Mouse (Mus musculus) gastrocnemius, postnatal 10 days (tissue): ENCODE data around the gene Epb41l4b. TPM values are rescaled to one million over a fixed set of nuclear protein-coding genes. Genes with fewer than 3 reads are reported as not detected.

Source experiments
- DNase-seq: peaks from one replicate; pipeline ENCODE4 v3.0.0; 2021; ENCODE audit warnings: mixed read lengths
- total RNA-seq, 2 experiments: library from RNA; stranded (reverse); gene quantifications; 2 replicates each; pipeline ENCODE4 v1.2.3; 2021

Gene Epb41l4b
- total RNA-seq, 2 experiments from 2014 or later: 8.1 to 8.7 TPM

DNA sequence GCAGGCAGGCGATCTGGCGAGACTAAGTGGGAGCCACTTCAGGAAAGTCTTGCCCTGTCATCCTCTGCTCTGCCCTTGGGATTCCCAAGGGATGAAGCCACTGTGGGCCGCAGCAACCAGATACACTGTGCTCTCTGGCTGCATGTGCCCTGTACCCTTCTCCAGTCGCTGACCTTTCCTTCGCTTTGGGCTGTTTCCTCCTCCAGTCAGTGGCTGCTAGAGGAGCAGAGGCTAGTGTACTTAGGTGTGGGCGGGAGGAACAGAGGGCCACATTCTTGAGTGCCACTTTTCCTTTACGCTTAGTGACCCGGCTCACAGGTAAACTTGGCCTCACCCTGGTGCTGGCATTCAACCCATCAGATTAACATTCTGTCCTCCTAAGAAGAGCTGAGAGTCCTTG is 10.6 kb upstream of the Epb41l4b start:
- DNase-seq: no peak

DNA sequence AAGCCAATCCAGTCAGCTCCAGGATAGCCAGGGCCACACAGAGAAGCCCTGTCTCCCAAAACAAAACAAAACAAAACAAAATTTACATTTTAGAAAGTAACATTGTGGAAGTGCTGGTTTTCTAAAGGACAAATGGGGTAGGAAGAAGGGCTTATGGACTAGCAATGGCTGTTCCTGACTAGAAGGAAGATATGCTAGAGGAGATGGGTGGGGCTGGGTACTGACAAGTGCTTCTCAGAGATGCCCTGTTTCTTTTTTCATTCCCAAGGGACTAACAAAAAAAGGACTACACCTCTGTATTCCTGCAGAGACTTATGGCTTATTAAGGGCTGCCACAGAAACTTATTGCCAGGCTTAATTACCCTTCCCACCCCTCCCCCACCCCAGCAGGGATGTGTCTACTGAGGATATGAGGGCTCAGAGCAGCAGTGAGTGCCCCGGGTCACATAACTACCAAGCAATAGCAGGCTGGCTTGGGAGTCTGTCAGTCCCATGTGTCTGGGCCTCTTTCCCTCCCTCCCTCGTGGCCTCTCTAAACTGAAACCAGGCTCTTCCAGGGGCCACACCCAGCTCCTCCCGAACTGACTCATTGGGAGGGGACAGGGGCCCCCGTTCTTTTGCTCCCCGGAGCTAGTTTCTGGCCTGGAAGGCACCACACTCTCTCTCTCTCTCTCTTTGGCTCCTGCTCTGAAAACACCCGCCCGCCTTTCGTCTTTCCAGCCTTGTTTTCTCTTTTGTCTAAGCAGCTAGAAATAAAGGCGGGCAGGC is 10.0 kb upstream of the Epb41l4b start:
- DNase-seq: peak; percentile 16

GRCm38 (mm10) chr4:57148182-57148581 is 4.9 kb upstream of the Epb41l4b start:
- no peak for DNase-seq

DNA sequence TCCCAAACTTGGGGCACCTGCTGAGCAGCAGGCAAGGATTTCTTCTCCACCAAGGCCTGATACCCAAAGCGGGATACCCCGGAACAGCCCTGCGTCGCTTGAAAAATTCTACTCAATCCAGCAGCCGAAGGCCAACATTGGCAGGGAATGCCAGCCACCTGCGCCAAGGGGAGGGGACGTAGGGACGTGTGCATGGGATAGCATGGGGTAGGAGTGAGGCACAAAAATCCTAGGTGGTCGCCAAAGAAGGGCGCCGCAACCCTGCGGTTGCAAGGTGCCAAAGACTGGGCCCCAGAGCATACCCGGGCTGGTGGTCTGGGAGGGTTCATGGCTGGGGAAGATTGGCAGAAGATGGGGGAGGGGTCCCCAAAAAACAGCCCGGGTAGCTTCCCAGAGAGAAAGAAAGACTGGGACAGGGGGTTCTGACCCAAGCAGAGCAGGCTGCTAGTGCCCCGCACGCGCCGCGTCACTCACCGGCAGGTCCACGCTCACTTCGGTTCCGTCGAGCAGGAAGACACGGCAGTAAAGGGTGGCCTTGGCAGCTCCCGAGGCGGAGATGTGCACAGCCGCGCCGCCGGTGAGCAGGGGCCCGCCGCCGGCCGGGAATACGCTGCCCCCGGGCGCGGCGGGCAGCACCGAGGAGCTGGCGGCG is 737 bp downstream of the Epb41l4b start:
- peak; percentile 15 for DNase-seq

DNA sequence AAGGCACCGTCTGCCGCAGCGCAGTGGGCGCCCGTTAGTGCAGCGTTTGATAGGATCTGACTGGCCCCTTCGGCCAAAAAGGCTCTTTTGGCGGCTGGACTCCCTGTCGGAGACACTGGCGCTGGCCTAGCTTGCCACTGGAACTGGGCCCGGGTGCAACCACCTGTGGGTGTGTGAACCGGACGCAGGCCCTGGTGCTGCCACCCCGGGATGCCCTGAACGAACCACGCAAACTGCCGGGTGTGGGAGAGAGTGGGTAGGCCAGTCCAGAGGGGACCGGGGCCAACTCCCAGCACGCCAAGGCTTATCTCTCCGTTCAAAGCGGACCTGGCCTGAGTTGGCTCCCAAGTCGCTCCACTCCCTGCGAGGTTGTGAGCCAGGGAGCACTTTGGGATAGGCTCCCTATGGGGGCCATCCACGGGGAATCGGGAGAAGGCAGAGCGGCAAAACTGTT is 1.3 kb downstream of the Epb41l4b start:
- DNase-seq: peak; percentile 27

GRCm38 (mm10) chr4:57140992-57141717 is 2.1 kb downstream of the Epb41l4b start:
- no peak for DNase-seq

DNA sequence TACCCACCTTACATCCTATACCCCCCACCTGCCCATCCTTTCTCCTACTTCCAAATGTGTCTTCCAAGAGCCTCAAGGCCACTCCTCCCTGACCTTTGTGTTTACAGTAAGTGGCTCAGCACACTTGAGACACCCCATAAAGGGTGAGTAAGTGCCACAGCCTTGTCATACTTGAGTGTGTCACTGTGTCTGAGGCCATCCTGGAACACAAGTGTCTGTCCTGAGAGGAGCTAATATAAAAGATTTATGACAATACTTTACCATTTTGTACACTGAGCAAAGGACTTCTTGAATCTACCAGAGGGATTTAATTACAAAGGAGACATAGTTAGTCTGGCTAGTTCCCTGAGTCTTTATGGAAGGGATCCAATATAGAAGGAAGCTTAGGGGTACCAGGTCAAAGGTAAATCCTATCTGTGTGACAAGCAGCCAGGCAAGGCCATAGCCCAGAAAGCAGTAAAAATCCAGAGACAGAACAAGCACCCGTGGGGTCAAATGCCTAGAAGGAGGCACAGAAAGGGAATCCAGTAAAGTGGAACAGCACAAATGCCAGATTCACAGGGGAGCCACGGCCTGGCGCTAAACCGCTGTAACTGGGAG is 2.9 kb downstream of the Epb41l4b start:
- DNase-seq: no peak

- DNase-seq: peak; percentile 41
Observed at GRCm38 (mm10) chr4:57139433-57139832, 3.8 kb downstream of the Epb41l4b start.

DNA sequence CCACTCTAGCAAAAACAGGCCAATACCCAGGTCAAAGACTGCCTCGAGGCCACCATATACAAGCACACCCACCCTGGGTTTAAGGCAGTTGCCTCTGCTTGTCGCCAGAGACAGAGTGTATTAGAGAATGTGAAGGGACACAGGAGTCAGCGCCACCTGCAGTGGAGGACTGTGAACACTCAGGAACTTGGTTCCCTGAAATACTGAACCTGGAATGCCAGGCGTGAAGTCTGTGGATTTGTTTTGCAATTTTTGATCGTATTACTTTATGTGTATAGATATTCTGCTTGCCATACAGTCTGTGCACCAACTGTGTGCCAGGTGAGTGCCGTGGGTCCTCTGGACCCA is 5.2 kb downstream of the Epb41l4b start:
- DNase-seq: no peak

DNA sequence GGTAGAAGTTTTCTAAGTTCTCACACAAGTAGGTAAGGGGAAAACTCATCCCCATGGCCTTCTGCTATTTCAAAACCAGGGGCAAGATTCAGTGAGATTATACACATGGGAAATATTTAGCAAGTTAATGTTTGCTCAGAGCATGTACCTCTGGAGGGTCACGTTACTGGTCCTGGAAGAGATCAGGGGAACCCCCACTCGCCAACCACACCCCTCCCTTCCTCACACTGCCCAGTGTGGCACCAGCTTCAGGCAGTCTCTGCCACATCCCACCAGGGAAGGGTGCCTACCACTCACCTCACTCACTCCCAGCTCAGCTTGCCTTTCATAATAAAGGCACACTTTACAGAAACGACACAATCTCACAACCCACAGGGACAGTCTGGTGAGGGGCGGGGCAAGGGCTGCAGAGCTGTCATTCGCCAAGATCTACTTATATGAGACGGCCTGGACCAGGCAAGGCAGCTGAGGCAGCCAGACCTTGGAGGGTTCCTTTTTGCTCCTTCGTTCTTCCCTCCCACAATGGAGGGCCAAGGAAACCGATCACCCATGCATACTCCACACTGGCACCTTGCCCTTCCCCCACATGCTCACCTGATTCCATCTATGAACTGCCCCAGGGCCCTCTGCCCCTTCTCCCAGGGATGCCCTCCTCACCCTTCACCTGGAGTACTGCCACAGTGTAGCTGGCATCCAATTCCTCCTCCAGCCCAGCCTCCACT is 5.7 kb downstream of the Epb41l4b start:
- DNase-seq: no peak

GRCm38 (mm10) chr4:57135431-57135830 is 7.8 kb downstream of the Epb41l4b start:
- DNase-seq: no peak

DNA sequence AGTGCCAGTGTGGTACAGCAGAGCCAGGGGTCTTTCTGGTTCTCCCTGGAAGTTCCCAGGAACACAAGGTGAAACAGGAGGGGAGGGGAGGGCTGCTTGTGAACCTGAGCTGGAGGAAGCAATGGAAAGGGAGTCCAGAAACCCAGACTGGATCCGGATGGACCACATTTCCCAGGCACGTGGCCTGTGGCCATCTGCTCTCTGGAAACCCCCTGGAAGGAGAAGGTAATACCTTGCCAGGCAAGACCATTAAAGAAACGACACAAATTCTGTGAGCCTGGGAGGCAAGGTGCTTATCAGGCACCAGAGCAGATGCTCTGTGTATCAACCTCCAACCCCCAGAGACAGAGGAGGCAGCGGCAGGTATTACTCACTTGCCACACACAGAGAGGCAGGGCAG is 8.7 kb downstream of the Epb41l4b start:
- no peak for DNase-seq

DNA sequence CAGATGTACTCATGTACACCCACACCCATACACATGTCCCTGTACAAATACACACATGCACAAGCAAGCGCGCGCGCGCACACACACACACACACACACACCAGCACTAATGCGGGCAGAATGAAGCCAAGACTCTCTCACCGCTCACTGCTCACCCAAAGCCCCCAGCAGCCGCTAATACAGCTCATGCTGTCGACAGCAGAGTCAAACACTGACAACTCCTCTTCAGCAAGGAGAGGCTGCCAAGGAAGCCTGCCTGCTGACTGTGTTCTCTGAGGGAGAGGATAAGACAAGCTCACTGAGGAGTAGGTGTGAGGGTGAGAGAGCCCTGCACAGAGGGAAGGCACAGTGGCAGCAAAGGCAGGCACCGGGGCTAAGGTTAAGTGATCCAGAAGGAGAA is 11.4 kb downstream of the Epb41l4b start:
- DNase-seq: no peak

GRCm38 (mm10) chr4:57129718-57130515 is 13.3 kb downstream of the Epb41l4b start:
- DNase-seq: no peak

GRCm38 (mm10) chr4:57123003-57123402 is 20.2 kb downstream of the Epb41l4b start:
- no peak for DNase-seq

DNA sequence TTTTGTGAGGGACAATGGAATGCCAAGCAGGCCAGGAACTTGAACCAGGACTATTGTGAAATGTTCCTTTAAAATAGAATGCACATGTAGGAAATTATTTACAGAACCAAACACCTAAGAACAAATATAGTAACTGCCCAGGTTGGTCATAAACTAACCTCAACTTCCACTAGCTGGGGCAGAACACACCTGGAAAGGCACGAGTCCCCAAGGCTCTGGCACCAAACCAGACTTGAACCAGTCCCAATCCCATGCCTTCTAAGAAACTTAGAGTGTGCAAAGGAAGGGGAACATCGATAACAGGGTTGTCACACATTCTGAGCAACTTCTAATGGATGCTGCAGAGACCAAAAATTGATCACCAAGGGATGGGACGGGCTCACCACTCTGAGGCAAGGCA is 21.1 kb downstream of the Epb41l4b start:
- no peak for DNase-seq

DNA sequence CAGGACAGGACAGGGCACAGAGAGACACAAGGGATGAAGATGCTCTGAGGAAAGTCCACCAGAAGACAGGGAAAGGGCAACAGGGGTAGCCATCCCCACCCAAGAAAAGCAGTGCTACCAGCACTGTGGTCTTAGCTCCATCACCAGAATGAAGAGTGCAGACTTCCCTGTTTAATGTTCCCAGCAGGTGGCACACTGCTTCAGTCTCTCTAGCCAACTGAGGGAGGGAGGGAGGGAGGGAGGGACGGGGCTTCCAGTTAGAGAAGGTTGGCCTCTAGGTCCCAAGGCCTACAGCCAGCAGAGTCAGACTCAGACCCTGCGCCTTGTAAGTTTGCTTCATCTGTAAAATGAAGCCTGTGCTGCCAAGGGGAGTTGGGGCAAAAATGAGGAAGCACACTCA is 22.7 kb downstream of the Epb41l4b start:
- no peak for DNase-seq

DNA sequence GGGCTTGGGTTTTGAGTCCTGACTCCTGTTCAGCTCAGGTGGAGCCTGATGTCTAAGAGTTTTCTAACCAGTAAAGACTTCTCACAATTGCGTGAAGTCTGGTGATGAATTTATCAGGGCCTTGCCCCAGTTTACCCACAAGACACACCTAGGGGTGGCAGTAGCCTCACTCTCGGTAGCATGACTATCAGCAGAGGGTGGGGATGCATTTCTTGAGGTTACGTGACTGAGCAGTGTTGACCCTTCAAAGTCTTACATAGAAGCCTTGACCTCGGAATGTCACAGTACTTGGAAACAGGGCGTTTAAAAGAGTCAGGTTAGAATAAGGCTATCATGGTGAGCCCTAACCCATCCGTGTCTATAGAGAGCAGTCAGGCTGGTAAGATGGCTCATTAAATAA is 23.3 kb downstream of the Epb41l4b start:
- no peak for DNase-seq

GRCm38 (mm10) chr4:57118883-57119282 is 24.4 kb downstream of the Epb41l4b start:
- DNase-seq: no peak

DNA sequence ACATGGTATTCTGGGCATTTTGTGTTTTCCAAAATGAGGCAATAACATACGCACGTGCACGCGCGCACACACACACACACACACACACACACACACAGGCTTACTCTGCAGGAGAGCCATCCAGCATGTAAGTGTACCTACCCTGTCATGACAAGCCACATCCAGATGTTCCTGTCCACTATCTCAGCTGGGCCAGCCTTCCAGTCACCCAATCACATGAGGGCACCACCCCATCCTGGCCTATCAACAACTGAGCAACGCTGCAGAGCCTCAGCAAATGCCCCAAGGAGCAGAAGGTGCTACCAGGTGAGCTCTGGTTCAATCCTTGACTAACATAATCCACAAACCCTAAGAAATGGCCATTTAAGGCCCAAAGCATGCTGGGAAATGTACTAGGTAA is 27.0 kb downstream of the Epb41l4b start:
- DNase-seq: no peak
